Mouse (Mus musculus) spleen, adult 2 months (tissue): ENCODE data around the gene Zfp618.

Source experiments
- CTCF ChIP-seq: fragments of 200-500 bp; IDR thresholded peaks from 2 replicates; pipeline ENCODE4 v1.5.1; 2011; ENCODE audit warnings: mild to moderate bottlenecking, inconsistent platforms; ENCODE audit not compliant: insufficient read depth, insufficient read length, insufficient replicate concordance; ENCODE audit errors: extremely low read depth
- POLR2A ChIP-seq: fragments of 200-500 bp; IDR thresholded peaks from 2 replicates; pipeline ENCODE4 v1.6.1; 2011; ENCODE audit warnings: low read depth, low read length, inconsistent platforms

- TF ChIP-seq CTCF (no peak), POLR2A (no peak)
Observed at GRCm38 (mm10) chr4:63058686-63059085, 93.3 kb downstream of the Zfp618 start.
